Mouse (Mus musculus) CH12.LX (cell line): Measurements from ENCODE around the gene Eef1g.
A peak's percentile ranks its signal among the peaks of the same experiment; 100 is the strongest.

Experiments used
- EP300 ChIP-seq: IDR thresholded peaks from 2 replicates; pipeline ENCODE4 v1.6.1; 2011; ENCODE audit warnings: low read length, improper control_type of control experiment
- ETS1 ChIP-seq: conservative IDR thresholded peaks from 2 replicates; pipeline ENCODE4 v1.6.1; 2012; ENCODE audit warnings: low read depth, mild to moderate bottlenecking, inconsistent platforms, low read length, improper control_type of control experiment, moderate library complexity

GRCm38 (mm10) chr19:8941515-8942217, 25.2 kb upstream of the Eef1g start, which contains the start of gene Mta2:
- TF ChIP-seq EP300 (peak; percentile 60; the same call in 1 of the 2 replicates), ETS1 (peak; percentile 46)
